Mouse (Mus musculus): Measurements from ENCODE around the gene Naga. TPM values are rescaled to one million over a fixed set of nuclear protein-coding genes. Genes with fewer than 3 reads are reported as not detected.
A peak's percentile ranks its signal among the peaks of the same experiment; 100 is the strongest.

The Naga gene
- polyA plus RNA-seq, 1 experiment from 2014 or later, result 33.7 TPM

DNA sequence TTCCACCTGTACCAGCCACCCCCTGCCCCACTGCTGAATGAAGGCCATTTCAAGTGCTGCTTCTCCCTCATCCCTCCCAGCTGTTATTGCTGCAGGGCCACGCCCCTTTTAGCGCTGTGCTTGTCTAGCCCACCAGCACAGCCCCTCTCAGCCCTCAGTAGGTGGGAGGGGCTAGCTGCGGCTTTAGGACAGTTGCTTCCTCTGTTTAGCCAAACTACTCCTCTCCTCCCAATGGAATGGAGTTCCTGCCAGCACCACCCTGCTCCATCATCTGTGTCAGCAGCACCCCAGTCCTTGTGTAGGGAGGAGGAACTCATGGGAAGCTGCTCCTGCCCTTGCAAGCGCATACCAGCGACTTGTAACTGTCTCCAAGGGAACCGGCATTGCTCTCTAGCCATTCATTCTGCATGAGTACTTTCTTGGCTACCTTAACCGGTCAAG, 45.4 kb downstream of the Naga start:
- no peak overlapping the region for H3K9ac ChIP-seq (ENCODE audit: low read depth, low read length)
- ATAC-seq (replicated peaks; ENCODE audit: low FRiP score) (no peak), DNase-seq (ENCODE audit: low spot score) (no peak)
- H3K4me3 ChIP-seq (ENCODE audit: low read depth, low read length), result no peak overlapping the region
- H3K27ac ChIP-seq (ENCODE audit: low read depth, low read length), result no peak overlapping the region
- 19% methylated on average over 7 of the region's 7 CpGs for WGBS
- peaks cover 6% of the 10 kb centered on the region for H3K4me1 ChIP-seq (replicated peaks; ENCODE audit: control insufficient read depth, insufficient read depth, low read length)
- no peaks in the 10 kb centered on the region for H3K9me3 ChIP-seq (ENCODE audit: control insufficient read depth, low read length)
- H3K4me2 ChIP-seq, result no peak overlapping the region; the same call in 1 of the 2 replicates
- no peaks in the 10 kb centered on the region for H3K27me3 ChIP-seq (replicated peaks; ENCODE audit: control insufficient read depth, insufficient read depth, low read length)
- no peaks in the 10 kb centered on the region for H3K36me3 ChIP-seq (ENCODE audit: control insufficient read depth, insufficient read depth, low read length)

DNA sequence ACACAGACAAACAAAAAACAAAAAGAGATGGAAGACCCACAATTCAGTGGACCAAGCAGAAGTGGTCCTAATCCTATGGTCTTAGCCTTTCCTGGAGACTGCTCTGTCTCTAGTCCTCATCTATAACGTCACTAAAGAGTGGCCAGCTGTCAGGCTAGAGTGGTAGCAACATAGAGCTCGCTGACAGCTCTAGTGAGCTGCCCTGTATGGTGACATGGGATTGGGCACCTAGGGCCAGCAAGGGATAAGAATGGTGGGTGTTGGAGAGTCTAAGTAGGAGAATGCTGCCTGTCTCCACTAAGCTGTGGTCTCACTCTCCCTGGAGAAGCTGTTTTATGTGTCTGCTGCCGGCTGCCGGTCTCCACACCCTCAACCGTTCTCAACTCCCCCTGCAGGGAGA, 45.9 kb downstream of the Naga start:
- no peak overlapping the region for H3K27ac ChIP-seq (ENCODE audit: low read depth, low read length)
- no peaks in the 10 kb centered on the region for H3K27me3 ChIP-seq (replicated peaks; ENCODE audit: control insufficient read depth, insufficient read depth, low read length)
- DNase-seq (ENCODE audit: low spot score) (no peak), ATAC-seq (replicated peaks; ENCODE audit: low FRiP score) (no peak)
- no peak overlapping the region for H3K4me2 ChIP-seq
- H3K9me3 ChIP-seq (ENCODE audit: control insufficient read depth, low read length), result no peaks in the 10 kb centered on the region
- no peak overlapping the region for H3K9ac ChIP-seq (ENCODE audit: low read depth, low read length)
- no peaks in the 10 kb centered on the region for H3K36me3 ChIP-seq (ENCODE audit: control insufficient read depth, insufficient read depth, low read length)
- H3K4me3 ChIP-seq (ENCODE audit: low read depth, low read length), result no peak overlapping the region
- WGBS, result 33% methylated on average over 5 of the region's 5 CpGs
- peaks cover 6% of the 10 kb centered on the region for H3K4me1 ChIP-seq (replicated peaks; ENCODE audit: control insufficient read depth, insufficient read depth, low read length)

GRCm38 (mm10) chr15:82290252-82290651, 48.5 kb downstream of the Naga start:
- ATAC-seq (replicated peaks; ENCODE audit: low FRiP score), result no peak
- Histone ChIP-seq H3K9ac (ENCODE audit: low read depth, low read length) (no peak overlapping the region), H3K9me3 (ENCODE audit: control insufficient read depth, low read length) (no peaks in the 10 kb centered on the region), H3K4me1 (replicated peaks; ENCODE audit: control insufficient read depth, insufficient read depth, low read length) (peaks cover 10% of the 10 kb centered on the region), H3K4me2 (no peak overlapping the region), H3K27me3 (replicated peaks; ENCODE audit: control insufficient read depth, insufficient read depth, low read length) (no peaks in the 10 kb centered on the region), H3K27ac (ENCODE audit: low read depth, low read length) (no peak overlapping the region), H3K4me3 (ENCODE audit: low read depth, low read length) (no peak overlapping the region), H3K36me3 (ENCODE audit: control insufficient read depth, insufficient read depth, low read length) (no peaks in the 10 kb centered on the region)
- 82% methylated on average over 7 of the region's 7 CpGs for WGBS
- no peak for DNase-seq (ENCODE audit: low spot score)

DNA sequence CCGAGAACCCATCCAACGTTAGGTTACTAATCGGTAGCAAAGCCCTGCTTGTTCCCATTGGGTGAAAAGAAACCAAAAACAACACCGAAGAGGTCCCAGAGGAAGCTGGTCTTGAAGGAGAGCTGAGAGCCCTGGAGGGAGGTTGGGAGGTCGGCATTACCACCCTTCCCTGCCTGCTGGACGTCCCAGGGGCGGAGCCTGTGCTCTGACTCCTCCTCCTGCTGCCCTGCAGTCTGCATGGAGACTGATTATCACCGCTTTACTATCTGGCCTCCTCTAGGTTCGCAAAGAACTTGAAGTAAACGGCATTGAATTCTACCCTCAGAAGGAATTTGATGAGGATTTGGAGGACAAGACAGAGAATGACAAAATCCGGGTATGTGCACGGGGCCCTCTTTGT, 52.6 kb downstream of the Naga start:
- peak overlapping the region; percentile 41 for H3K4me2 ChIP-seq
- H3K9me3 ChIP-seq (ENCODE audit: control insufficient read depth, low read length), result no peaks in the 10 kb centered on the region
- DNase-seq (ENCODE audit: low spot score) (no peak), ATAC-seq (replicated peaks; ENCODE audit: low FRiP score) (peak; percentile 85)
- 0 out of 2 replicates have a peak, but pooled peaks cover 4% of the 10 kb centered on the region for H3K4me1 ChIP-seq (replicated peaks; ENCODE audit: control insufficient read depth, insufficient read depth, low read length)
- no peaks in the 10 kb centered on the region for H3K36me3 ChIP-seq (ENCODE audit: control insufficient read depth, insufficient read depth, low read length)
- H3K27me3 ChIP-seq (replicated peaks; ENCODE audit: control insufficient read depth, insufficient read depth, low read length), result no peaks in the 10 kb centered on the region
- H3K9ac ChIP-seq (ENCODE audit: low read depth, low read length), result no peak overlapping the region
- H3K27ac ChIP-seq (ENCODE audit: low read depth, low read length), result no peak overlapping the region
- H3K4me3 ChIP-seq (ENCODE audit: low read depth, low read length), result no peak overlapping the region
- 38% methylated on average over 12 of the region's 12 CpGs for WGBS

DNA sequence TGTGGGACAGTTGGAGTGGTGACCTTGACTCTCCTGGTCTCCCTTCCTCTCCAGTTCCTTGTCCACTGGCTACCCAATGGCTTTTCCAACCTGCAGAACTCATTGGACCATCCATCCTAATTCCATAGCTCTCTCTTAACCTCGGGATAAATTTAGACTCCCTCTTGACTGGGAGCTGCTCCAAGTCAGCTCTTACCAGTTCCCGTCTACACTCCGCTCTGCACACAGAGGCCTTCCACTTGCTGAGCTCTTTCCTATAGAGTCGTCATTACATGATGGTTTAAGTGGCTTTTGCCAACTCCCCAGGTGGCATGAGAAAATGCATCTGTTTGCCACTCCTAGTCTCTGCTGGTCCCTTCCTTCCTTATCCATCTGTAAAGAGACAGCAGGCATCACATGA, 58.1 kb downstream of the Naga start:
- H3K36me3 ChIP-seq (ENCODE audit: control insufficient read depth, insufficient read depth, low read length), result no peaks in the 10 kb centered on the region
- no peak overlapping the region for H3K4me3 ChIP-seq (ENCODE audit: low read depth, low read length)
- peaks cover 14% of the 10 kb centered on the region for H3K27me3 ChIP-seq (replicated peaks; ENCODE audit: control insufficient read depth, insufficient read depth, low read length)
- ATAC-seq (replicated peaks; ENCODE audit: low FRiP score) (no peak), DNase-seq (ENCODE audit: low spot score) (no peak)
- no peak overlapping the region for H3K27ac ChIP-seq (ENCODE audit: low read depth, low read length)
- 0 out of 2 replicates have a peak, but pooled peaks cover under 1% of the 10 kb centered on the region for H3K4me1 ChIP-seq (replicated peaks; ENCODE audit: control insufficient read depth, insufficient read depth, low read length)
- H3K9me3 ChIP-seq (ENCODE audit: control insufficient read depth, low read length), result no peaks in the 10 kb centered on the region
- no peak overlapping the region for H3K9ac ChIP-seq (ENCODE audit: low read depth, low read length)
- WGBS, result 78% methylated on average over 4 of the region's 4 CpGs
- no peak overlapping the region for H3K4me2 ChIP-seq

Other genes starting within 250 kb of the Naga start
- 17.1 and 17.5 TPM in 2 replicates for gene Ccdc134, start 211.0 kb downstream of the Naga start, polyA plus RNA-seq (2014; fragmentation: Nextera tagmentation; extraction: Ambion mirVana)
- 99.7 and 101 TPM in 2 replicates for gene Srebf2, start 191.7 kb downstream of the Naga start, polyA plus RNA-seq (2014; fragmentation: Nextera tagmentation; extraction: Ambion mirVana)
- 0.12 and 0.73 TPM in 2 replicates for gene Shisa8, start 126.1 kb downstream of the Naga start, polyA plus RNA-seq (2014; fragmentation: Nextera tagmentation; extraction: Ambion mirVana)
- gene Tnfrsf13c, start 114.6 kb downstream of the Naga start, polyA plus RNA-seq (2014; fragmentation: Nextera tagmentation; extraction: Ambion mirVana), result 0.16 and 0.56 TPM in 2 replicates
- 56.5 and 58.8 TPM in 2 replicates for gene Cenpm, start 94.2 kb downstream of the Naga start, polyA plus RNA-seq (2014; fragmentation: Nextera tagmentation; extraction: Ambion mirVana)
- gene 1500009C09Rik, start 86.5 kb downstream of the Naga start, polyA plus RNA-seq (2014; fragmentation: Nextera tagmentation; extraction: Ambion mirVana), result not detected in 2 replicates
- 7.1 and 7.4 TPM in 2 replicates for gene Sept3, start 64.0 kb downstream of the Naga start, polyA plus RNA-seq (2014; fragmentation: Nextera tagmentation; extraction: Ambion mirVana)
- gene Wbp2nl, start 40.0 kb downstream of the Naga start, polyA plus RNA-seq (2014; fragmentation: Nextera tagmentation; extraction: Ambion mirVana), result 0.25 and 0.58 TPM in 2 replicates
- gene Pheta2, start within 50 bp of the Naga start, polyA plus RNA-seq (2014; fragmentation: Nextera tagmentation; extraction: Ambion mirVana), result 34.0 and 35.4 TPM in 2 replicates
- gene Smdt1, start within 50 bp of the Naga start, polyA plus RNA-seq (2014; fragmentation: Nextera tagmentation; extraction: Ambion mirVana), result 218 and 233 TPM in 2 replicates
- gene Ndufa6, start 15.4 kb upstream of the Naga start, polyA plus RNA-seq (2014; fragmentation: Nextera tagmentation; extraction: Ambion mirVana), result 432 and 467 TPM in 2 replicates
- 6.8 and 7.0 TPM in 2 replicates for gene Cyp2d22, start 41.3 kb upstream of the Naga start, polyA plus RNA-seq (2014; fragmentation: Nextera tagmentation; extraction: Ambion mirVana)
- gene Cyp2d11, start 55.1 kb upstream of the Naga start, polyA plus RNA-seq (2014; fragmentation: Nextera tagmentation; extraction: Ambion mirVana), result not detected in 2 replicates
- 8.2 and 10.3 TPM in 2 replicates for gene Cyp2d10, start 68.3 kb upstream of the Naga start, polyA plus RNA-seq (2014; fragmentation: Nextera tagmentation; extraction: Ambion mirVana)
- gene Cyp2d9, start 94.5 kb upstream of the Naga start, polyA plus RNA-seq (2014; fragmentation: Nextera tagmentation; extraction: Ambion mirVana), result 0.32 and 0.55 TPM in 2 replicates
- gene Cyp2d12, start 216.1 kb upstream of the Naga start, polyA plus RNA-seq (2014; fragmentation: Nextera tagmentation; extraction: Ambion mirVana), result not detected in 2 replicates